Mouse (Mus musculus) c-Kit-negative CD71-positive TER-119-positive erythroid progenitor cells, embryonic 14.5 days (primary cell): ENCODE results near the gene Zfp286.
"Not testable (repeated sequence)": the region's sequence is repeated elsewhere in the genome, so short reads cannot be mapped to it uniquely, and the experiment has no call there.

Source experiments
- DNase-seq: peaks from one replicate; pipeline ENCODE4 v3.0.0-alpha.2; 2013; ENCODE audit warnings: low read depth, low spot score

Zfp286 gene

GRCm38 (mm10) chr11:62789617-62789936 lies 315 bp upstream of the Zfp286 start:
- no peak for DNase-seq

- no peak for DNase-seq
Observed at GRCm38 (mm10) chr11:62776510-62776909, 12.8 kb downstream of the Zfp286 start.

GRCm38 (mm10) chr11:62760755-62761457 lies 28.4 kb downstream of the Zfp286 start:
- no peak for DNase-seq

- DNase-seq: no peak
Observed at GRCm38 (mm10) chr11:62758491-62758890, 30.8 kb downstream of the Zfp286 start.

- DNase-seq: no peak
Observed at GRCm38 (mm10) chr11:62757906-62758305, 31.4 kb downstream of the Zfp286 start.

- no peak for DNase-seq
Observed at GRCm38 (mm10) chr11:62757143-62757507, 32.1 kb downstream of the Zfp286 start.

GRCm38 (mm10) chr11:62756456-62757142 lies 32.7 kb downstream of the Zfp286 start:
- DNase-seq: no peak

- no peak for DNase-seq
Observed at GRCm38 (mm10) chr11:62752780-62753179, 36.5 kb downstream of the Zfp286 start, which contains the start of gene Gm10428. Gene Gm10428 (plus strand): TSS chr11:62753100.

GRCm38 (mm10) chr11:62752191-62752590 lies 37.1 kb downstream of the Zfp286 start:
- DNase-seq: no peak

GRCm38 (mm10) chr11:62749445-62749844 lies 39.8 kb downstream of the Zfp286 start:
- DNase-seq: not testable (repeated sequence)

- DNase-seq: no peak
Observed at GRCm38 (mm10) chr11:62748062-62748461, 41.2 kb downstream of the Zfp286 start.

GRCm38 (mm10) chr11:62747227-62747626 lies 42.0 kb downstream of the Zfp286 start:
- no peak for DNase-seq

- no peak for DNase-seq
Observed at GRCm38 (mm10) chr11:62746001-62746533, 43.2 kb downstream of the Zfp286 start.

GRCm38 (mm10) chr11:62744103-62744502 lies 45.2 kb downstream of the Zfp286 start:
- DNase-seq: no peak

- DNase-seq: no peak
Observed at GRCm38 (mm10) chr11:62742261-62742957, 46.9 kb downstream of the Zfp286 start.

GRCm38 (mm10) chr11:62741186-62741585 lies 48.1 kb downstream of the Zfp286 start:
- DNase-seq: no peak

GRCm38 (mm10) chr11:62732665-62733064 lies 56.6 kb downstream of the Zfp286 start:
- no peak for DNase-seq

GRCm38 (mm10) chr11:62732022-62732387 lies 57.3 kb downstream of the Zfp286 start:
- no peak for DNase-seq

GRCm38 (mm10) chr11:62731311-62732021 lies 57.8 kb downstream of the Zfp286 start, which contains the start of gene Zfp287:
Gene Zfp287 (minus strand): TSS chr11:62731905.
- DNase-seq: no peak

GRCm38 (mm10) chr11:62728276-62728675 lies 61.0 kb downstream of the Zfp286 start:
- DNase-seq: no peak

GRCm38 (mm10) chr11:62710657-62711056 lies 78.6 kb downstream of the Zfp286 start:
- DNase-seq: no peak

GRCm38 (mm10) chr11:62708252-62708651 lies 81.0 kb downstream of the Zfp286 start:
- DNase-seq: no peak
